Comparison of ENCODE assay signal across 7 mouse cellular contexts in the genomic region with DNA sequence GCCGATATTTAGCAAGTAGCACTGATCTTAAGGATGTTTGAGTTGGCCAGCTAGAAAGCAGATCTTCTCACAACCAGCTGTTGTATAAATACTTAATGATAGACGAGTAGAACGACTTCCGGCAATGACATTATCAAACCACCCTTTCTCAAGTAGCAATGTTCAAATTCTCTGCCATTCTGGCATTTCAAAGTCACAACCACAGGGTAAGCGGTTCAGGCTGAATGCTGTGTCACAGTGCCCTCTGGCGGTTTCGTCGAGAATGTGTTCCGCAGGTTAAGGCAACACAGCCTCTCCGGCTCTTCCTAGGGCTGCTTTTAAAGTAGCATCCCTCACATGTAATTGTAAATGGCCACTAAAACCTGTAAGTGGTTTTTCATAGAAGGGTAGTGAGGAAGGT. TPM values are rescaled to one million over a fixed set of nuclear protein-coding genes. Genes with fewer than 3 reads are reported as not detected.
DNase-seq lines count a peak whose midpoint lies in the region; ATAC-seq lines count a peak whose summit lies in the region.

No protein-coding gene starts in this region.

- DNase-seq in ZHBTc4 (ENCODE audit: low read depth, low spot score) = peak; percentile 88
- peak; percentile 69 for DNase-seq in cerebellum, adult 8-10 months
- peak; percentile 44 to 93 for DNase-seq in frontal cortex, adult 2 months (ENCODE audit: extremely low spot score in 1 of 2, low spot score in 1 of 2)
- DNase-seq in left cerebral cortex, adult 9 months (ENCODE audit: low spot score in 2 of 2) = peak; percentile 14 to 81
- DNase-seq in skeletal muscle tissue, adult 2 months (ENCODE audit: low read depth, low spot score) = peak; percentile 66

- ATAC-seq in inflammation-experienced regulatory T-cells, adult 6 months = peak; percentile 99
- peak; percentile 76 for ATAC-seq in midbrain, embryonic 13.5 days

- no peaks in the 10 kb centered on the region for H3K27me3 ChIP-seq in midbrain, embryonic 13.5 days

- H3K9me3 ChIP-seq in midbrain, embryonic 13.5 days = no peaks in the 10 kb centered on the region

- peaks cover 9% of the 10 kb centered on the region for H3K36me3 ChIP-seq in midbrain, embryonic 13.5 days

- H3K4me3 ChIP-seq in midbrain, embryonic 13.5 days (replicated peaks) = no peak overlapping the region

- H3K27ac ChIP-seq in midbrain, embryonic 13.5 days = no peak overlapping the region

- 12% methylated on average over 10 of the region's 10 CpGs for WGBS in midbrain, embryonic 13.5 days

- no peak overlapping the region for H3K9ac ChIP-seq in midbrain, embryonic 13.5 days (replicated peaks)

- H3K4me2 ChIP-seq in midbrain, embryonic 13.5 days (replicated peaks) = no peak overlapping the region

- H3K4me1 ChIP-seq in midbrain, embryonic 13.5 days (replicated peaks) = no peaks in the 10 kb centered on the region

RNA-seq across cellular contexts. Expression of a gene that starts 25.8 kb away (rescaled TPM):
- 141 and 147 TPM in 2 replicates for polyA plus RNA-seq in frontal cortex, adult 2 months (2012; rRNA removed)
- 100 to 1,000 TPM; 164 to 240 (median 184) TPM for polyA plus RNA-seq in inflammation-experienced regulatory T-cells, adult 6 months (2017; shearing (Covaris generic))
- polyA plus RNA-seq in midbrain, embryonic 13.5 days (2015; fragmentation: Nextera tagmentation; extraction: Ambion mirVana) = 260 and 269 TPM in 2 replicates

RNA-seq across cellular contexts. Expression of a gene that starts 39.0 kb away (rescaled TPM):
- polyA plus RNA-seq in frontal cortex, adult 2 months (2012; rRNA removed) = 165 and 182 TPM in 2 replicates
- 100 to 1,000 TPM; 280 to 438 (median 366) TPM for polyA plus RNA-seq in inflammation-experienced regulatory T-cells, adult 6 months (2017; shearing (Covaris generic))
- polyA plus RNA-seq in midbrain, embryonic 13.5 days (2015; fragmentation: Nextera tagmentation; extraction: Ambion mirVana) = 431 and 436 TPM in 2 replicates

RNA-seq across cellular contexts. Expression of a gene that starts 58.9 kb away (rescaled TPM):
- 21.2 and 25.0 TPM in 2 replicates for polyA plus RNA-seq in frontal cortex, adult 2 months (2012; rRNA removed)
- 10 to 100 TPM; 27.9 to 49.8 (median 37.4) TPM for polyA plus RNA-seq in inflammation-experienced regulatory T-cells, adult 6 months (2017; shearing (Covaris generic))
- 88.9 and 96.5 TPM in 2 replicates for polyA plus RNA-seq in midbrain, embryonic 13.5 days (2015; fragmentation: Nextera tagmentation; extraction: Ambion mirVana)
